Mouse (Mus musculus): ENCODE data around the gene Pkhd1.

DNA sequence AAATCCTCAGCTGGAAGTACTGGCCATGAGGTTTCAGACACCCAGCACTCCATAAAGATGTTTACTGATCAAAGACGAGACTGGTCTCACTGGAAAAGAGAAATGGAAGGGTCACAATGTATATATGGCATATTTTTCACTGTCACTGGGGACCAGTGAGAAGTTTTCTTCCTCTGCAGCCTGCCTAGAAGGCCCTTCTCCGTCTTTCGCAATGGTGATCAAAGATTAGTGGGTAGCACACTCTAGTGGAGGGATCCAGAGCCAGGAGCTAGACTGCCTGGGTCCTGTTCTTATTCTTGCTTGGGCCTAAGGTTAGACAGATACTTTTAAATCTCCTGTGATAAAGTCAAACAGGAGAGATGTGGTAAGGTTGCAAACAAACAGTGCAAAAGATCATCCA, 311.7 kb downstream of the Pkhd1 start:
- TF ChIP-seq CTCF (IDR thresholded peaks at IDR 0.05; ENCODE audit: control insufficient read depth, insufficient read depth, low read length) = no peak
- no peak for TF ChIP-seq POLR2A (IDR thresholded peaks at IDR 0.05; ENCODE audit: borderline replicate concordance, control insufficient read depth, low read depth, low read length)
